Mouse (Mus musculus): Measurements from ENCODE around the gene 3110040N11Rik. TPM values are rescaled to one million over a fixed set of nuclear protein-coding genes. Genes with fewer than 3 reads are reported as not detected.
"Not testable (repeated sequence)": the region's sequence is repeated elsewhere in the genome, so short reads cannot be mapped to it uniquely, and the experiment has no call there.

3110040N11Rik gene
- 10 to 100 TPM; 36.2 to 42.9 TPM for total RNA-seq (2021)
- long read RNA-seq, experiment 1, transcript 3110040N11Rik-201 (5 exons, 887 nt): major isoform, 5 of 30 reads
- long read RNA-seq, experiment 1, partial matches to known transcripts: 6 of 30 reads
- long read RNA-seq, experiment 1, other reads (novel, unspliced or antisense): 18 of 30 reads
- long read RNA-seq, experiment 2, transcript 3110040N11Rik-201 (5 exons, 887 nt): major isoform, 5 of 36 reads
- long read RNA-seq, experiment 2, partial matches to known transcripts: 9 of 36 reads
- long read RNA-seq, experiment 2, other reads (novel, unspliced or antisense): 22 of 36 reads

GRCm38 (mm10) chr7:81789095-81789757, at the start of gene 3110040N11Rik:
Gene 3110040N11Rik (minus strand): TSS chr7:81789478.
- peak; percentile 52 to 64 for DNase-seq (ENCODE audit: low spot score in 2 of 2)

- DNase-seq (ENCODE audit: low spot score in 2 of 2): not testable (repeated sequence)
Measured at GRCm38 (mm10) chr7:81837771-81838170, 48.5 kb upstream of the 3110040N11Rik start.

DNA sequence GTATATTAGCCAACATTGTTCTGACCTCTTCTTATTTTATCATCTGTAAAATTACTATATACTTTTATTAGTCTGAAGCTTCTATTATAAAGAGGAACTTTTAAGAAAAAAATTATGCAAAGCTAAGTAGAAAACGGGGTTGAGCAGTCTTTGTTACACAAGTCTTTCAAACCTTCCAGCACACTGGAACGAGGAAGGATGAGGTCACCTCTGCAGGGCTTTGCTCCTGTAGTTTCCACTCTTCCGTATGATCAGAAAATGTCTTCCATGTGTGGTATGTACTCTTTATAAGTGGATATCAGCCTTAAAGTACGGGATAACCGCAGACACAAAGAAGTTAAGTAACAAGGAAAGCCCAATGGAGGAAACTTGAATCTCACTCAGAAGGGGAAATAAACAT, 46.2 kb upstream of the 3110040N11Rik start:
- no peak for DNase-seq (ENCODE audit: low spot score in 2 of 2)

DNA sequence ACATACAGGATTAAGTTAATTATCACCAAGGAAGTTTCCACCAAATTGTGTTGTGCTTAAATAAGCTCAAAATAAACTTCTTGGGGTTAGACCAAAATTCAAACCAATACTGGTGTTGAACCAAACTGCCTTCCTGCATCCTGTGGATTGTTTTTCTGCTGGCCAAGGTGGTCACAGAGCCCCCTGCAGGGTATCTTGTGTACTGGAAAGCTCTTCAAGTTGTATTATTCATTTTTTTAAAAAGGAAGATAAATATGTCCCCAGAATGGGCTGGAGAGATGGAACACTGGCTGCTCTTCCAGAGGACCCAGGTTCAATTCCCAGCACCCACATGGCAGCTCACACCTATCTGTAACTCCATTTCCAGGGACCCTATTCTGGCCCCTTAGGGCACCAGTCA, 45.6 kb upstream of the 3110040N11Rik start:
- no peak for DNase-seq (ENCODE audit: low spot score in 2 of 2)

- DNase-seq (ENCODE audit: low spot score in 2 of 2): peak; percentile 65 to 73
Measured at GRCm38 (mm10) chr7:81829379-81829894, 40.2 kb upstream of the 3110040N11Rik start, which contains the start of gene Btbd1. Gene Btbd1 (minus strand): TSS chr7:81829431.

DNA sequence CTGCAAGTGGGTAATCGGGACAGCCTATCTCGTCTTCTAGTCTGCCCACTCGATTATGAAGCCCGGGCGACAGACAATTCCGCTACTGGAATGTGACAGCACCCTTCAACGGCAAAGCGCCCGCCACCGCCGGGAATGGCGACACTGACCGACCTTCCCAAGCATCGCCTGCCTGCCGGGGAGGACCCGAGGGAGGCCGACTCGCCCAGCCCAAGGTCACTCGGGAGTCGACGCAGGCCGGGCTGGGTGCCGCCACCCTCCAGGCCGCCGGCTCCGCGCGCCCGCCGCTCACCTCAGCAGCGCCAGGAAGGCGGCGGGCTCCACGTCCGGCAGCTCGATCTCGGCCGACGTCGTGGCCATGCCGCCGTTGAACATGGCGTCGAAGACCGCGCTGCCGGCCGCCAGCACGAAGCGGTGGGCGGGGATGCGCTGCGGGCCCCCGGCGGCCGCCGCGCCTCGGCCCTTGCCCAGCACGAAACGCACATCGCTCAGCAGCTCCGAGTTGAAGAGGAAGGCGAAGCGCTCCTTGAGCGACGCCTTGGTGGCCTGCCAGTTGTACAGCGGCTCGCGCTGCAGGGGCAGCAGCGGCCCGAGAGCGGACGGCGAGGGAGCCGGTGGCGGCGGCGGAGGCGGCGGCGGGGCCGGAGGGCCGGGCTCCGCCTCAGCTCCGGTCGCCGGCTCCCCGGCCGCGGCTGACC, 39.6 kb upstream of the 3110040N11Rik start:
- peak; percentile 32 to 50 for DNase-seq (ENCODE audit: low spot score in 2 of 2)

DNA sequence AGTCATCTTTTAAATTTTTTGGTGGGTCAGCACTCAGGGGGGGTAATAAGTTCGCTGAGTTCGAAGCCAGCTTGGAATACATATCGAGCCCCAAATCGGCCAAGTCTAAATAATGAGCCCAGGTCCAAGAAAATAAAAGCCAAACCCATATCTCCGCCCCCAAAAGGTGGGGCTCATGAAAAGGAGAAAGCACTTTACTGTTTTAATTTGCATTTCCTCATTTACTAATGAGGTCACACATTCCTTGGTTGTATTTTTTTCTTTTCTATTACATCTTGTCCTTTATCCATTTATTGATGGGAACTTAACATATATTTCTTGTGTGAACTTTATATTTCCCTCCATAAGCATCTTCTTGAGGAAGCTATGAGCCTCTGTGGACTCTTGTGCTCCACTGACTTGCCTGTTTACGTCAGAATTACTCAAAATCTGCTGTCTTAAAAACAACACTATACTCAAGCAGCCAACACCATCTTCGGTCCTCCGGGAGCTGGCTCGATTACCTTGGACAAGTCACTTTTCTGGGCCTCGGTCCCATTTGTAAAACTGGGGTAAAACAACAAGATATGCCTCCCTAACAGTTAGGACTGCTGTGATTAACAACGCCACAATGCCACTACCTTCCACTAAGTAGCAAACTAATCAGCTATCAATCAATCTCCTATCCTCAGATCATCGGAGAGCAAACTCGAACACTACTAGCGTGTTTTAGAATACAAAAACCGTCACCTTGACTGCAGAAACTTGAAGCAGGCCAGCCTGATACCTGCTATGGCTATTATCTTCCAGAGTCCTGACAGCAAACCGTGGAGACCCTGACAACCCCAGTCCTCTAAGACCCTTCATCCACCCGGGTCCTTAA, 38.8 kb upstream of the 3110040N11Rik start:
- DNase-seq (ENCODE audit: low spot score in 2 of 2): no peak

- DNase-seq (ENCODE audit: low spot score in 2 of 2): no peak
Measured at GRCm38 (mm10) chr7:81825381-81825780, 36.1 kb upstream of the 3110040N11Rik start.

DNA sequence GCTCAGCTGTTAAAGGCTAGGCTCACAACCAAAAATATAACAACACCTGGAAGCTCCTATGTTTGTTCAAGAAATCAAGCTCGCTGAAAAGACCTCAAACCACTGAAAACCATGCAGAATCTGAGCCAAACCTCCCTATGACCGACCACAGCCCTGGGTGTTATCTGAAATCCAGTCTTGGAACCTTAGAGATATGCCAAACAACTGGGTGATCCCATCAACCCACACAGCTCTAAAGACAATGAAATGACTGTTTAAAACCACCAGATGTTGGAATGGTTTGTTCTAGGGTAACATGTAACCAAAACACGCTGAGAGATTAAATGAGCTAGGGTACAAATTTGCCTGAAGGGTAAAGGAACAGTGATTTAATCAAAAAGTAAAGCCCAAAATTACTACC, 35.6 kb upstream of the 3110040N11Rik start:
- DNase-seq (ENCODE audit: low spot score in 2 of 2): no peak

DNA sequence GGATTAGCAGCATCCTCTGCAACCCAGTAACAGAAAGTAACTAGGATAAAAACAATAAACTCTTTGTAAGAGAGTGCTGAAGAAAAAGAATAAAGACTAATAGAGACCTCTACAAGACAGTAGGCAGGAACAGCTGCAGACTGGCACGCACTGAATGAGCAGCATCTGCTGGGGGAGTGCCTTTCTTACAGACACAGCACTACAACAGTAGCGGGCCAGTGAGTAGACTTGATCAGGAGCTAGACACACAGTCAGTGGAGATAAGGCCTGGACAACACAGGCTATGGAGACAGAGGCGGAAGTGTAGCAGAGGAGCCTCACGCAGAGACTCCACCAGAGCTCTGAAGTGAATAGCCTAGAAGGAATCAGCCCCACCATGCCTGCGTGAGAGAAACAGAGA, 16.8 kb upstream of the 3110040N11Rik start:
- DNase-seq (ENCODE audit: low spot score in 2 of 2): no peak

DNA sequence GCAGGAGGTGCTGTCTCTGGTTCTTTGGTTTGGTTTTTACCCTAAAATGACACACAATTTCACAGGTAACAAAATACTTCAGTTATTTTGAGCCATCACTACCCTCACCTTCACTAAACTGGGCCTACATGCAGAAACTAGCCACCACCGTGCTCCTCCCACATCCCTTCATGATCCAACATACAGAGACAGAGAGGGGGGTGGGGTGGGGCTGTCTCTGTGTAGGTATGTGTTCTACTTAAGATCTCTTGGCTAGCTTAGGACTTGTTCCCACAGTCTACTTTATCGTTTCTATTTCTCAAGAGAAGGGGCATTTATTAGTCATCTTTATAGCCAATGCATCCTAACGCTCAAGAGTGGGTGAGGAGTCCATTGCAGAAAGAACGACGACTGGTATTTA, 742 bp downstream of the 3110040N11Rik start:
- DNase-seq (ENCODE audit: low spot score in 2 of 2): no peak

- DNase-seq (ENCODE audit: low spot score in 2 of 2): no peak
Measured at GRCm38 (mm10) chr7:81777667-81778218, 11.5 kb downstream of the 3110040N11Rik start.

GRCm38 (mm10) chr7:81775325-81775724, 14.0 kb downstream of the 3110040N11Rik start:
- DNase-seq (ENCODE audit: low spot score in 2 of 2): no peak

GRCm38 (mm10) chr7:81772786-81773539, 16.3 kb downstream of the 3110040N11Rik start:
- no peak for DNase-seq (ENCODE audit: low spot score in 2 of 2)

GRCm38 (mm10) chr7:81763110-81763845, 26.0 kb downstream of the 3110040N11Rik start:
- DNase-seq (ENCODE audit: low spot score in 2 of 2): no peak

DNA sequence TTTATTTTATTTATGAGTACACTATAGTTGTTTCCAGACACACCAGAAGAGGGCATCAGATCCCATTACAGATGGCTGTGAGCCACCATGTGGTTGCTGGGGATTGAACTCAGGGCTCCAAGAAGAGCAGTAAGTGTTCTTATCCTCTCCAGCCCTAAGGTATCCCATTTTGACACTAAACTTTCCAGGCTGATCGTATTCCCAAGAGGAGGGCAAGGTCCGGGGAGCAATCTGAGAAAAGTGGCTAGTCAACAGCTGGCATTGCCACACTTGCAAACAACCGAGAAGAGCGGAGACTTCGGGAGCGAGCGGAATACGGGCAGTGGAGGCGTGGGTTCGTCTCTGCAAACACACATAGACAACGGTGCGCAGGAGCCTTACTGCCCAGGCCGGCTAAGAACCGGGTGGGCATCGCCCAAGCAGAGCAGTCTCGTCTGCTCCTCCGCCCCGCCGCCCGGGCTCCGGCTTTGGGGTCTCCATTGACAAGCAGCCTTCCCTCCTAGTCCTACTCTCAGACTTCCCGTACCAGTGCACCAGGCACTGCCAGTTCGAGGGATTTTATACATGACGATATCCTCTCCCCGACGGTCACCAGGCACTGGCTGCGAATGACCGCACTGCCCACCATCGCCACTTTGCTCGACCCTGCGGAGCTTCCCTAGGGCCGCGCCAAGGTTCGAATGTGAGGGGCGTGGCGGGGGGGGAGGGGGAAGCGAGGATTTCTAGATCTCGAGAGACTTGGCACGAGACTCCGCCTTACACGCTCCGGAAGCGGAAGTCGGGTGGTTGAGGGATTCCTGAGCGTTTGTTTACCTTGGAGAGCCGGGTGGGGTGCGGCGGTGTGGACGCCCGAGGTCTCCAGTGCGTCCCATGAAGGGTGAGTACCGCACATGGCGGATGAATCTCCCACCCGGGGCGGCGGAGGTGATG, 26.8 kb downstream of the 3110040N11Rik start, which contains the start of gene Ramac:
Ramac (plus strand) TSS at position 746 of the 930 bp plus-strand sequence.
- peak; percentile 59 to 78 for DNase-seq (ENCODE audit: low spot score in 2 of 2)

GRCm38 (mm10) chr7:81747956-81748355, 41.3 kb downstream of the 3110040N11Rik start:
- no peak for DNase-seq (ENCODE audit: low spot score in 2 of 2)

DNA sequence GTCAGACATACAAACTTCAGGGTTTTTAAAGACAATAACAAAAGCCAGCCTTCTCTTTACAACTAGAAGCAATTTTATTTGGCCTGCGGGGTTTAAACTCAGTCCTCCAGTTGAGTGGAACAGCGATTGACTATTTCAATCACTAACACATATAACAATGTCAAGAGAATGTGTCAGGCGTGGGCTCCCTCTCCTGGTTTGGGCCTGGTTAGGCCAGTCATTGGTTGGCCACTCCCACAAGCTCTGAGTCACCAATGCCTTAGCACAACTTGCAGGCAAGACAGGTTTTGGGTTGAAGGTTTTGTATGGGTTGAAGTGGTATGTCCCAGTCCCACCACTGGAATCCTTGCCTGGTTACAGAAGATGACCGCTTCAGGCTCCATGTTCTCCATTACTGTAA, 45.1 kb downstream of the 3110040N11Rik start:
- DNase-seq (ENCODE audit: low spot score in 2 of 2): no peak

Data from adrenal gland, postnatal 4 days (tissue).